Mouse (Mus musculus) kidney, adult 2 months (tissue): ENCODE data around the gene Slc48a1.

Experiments used
- CTCF ChIP-seq: fragments of 200-500 bp; conservative IDR thresholded peaks from 2 replicates; pipeline ENCODE4 v1.5.1; 2011; ENCODE audit warnings: low read depth, mild to moderate bottlenecking, control low read depth, low read length, moderate library complexity, mixed read lengths; ENCODE audit not compliant: insufficient read depth, insufficient read length
- POLR2A ChIP-seq: fragments of 200-500 bp; IDR thresholded peaks from one replicate; pipeline ENCODE4 v1.6.1; 2011; ENCODE audit warnings: low read depth, low read length, control low read depth

GRCm38 (mm10) chr15:97784561-97785161 is 6.3 kb downstream of the Slc48a1 start:
- no peak for TF ChIP-seq CTCF
- TF ChIP-seq POLR2A, result no peak
